Mouse (Mus musculus) stomach, postnatal 0 days (tissue): ENCODE results near the gene Tnfrsf13c. TPM values are rescaled to one million over a fixed set of nuclear protein-coding genes. Genes with fewer than 3 reads are reported as not detected.

Source experiments
- ATAC-seq: fragments of 200-750 bp; cut with Nextera tagmentation; 2 replicates; pipeline ENCODE4 v1.8.0; 2017; ENCODE audit not compliant: low FRiP score, low TSS enrichment
- DNase-seq: peaks from one replicate; pipeline ENCODE4 v3.0.0-alpha.2; 2016; ENCODE audit warnings: low spot score
- H3K27ac ChIP-seq: fragments of 300-500 bp; sonication (generic); replicated peaks from 2 replicates; pipeline ENCODE4 v1.5.1; 2014; ENCODE audit warnings: mild to moderate bottlenecking, control low read depth
- H3K27me3 ChIP-seq: fragments of 300-500 bp; sonication (generic); 2 replicates; pipeline ENCODE4 v1.6.1; 2014; ENCODE audit warnings: low read length; ENCODE audit not compliant: control insufficient read depth, insufficient read depth
- H3K36me3 ChIP-seq: fragments of 300-500 bp; sonication (generic); 2 replicates; pipeline ENCODE4 v1.6.1; 2014; ENCODE audit warnings: low read length, mixed read lengths; ENCODE audit not compliant: control insufficient read depth, insufficient read depth
- H3K4me1 ChIP-seq: fragments of 300-500 bp; sonication (generic); replicated peaks from 2 replicates; pipeline ENCODE4 v1.6.1; 2014; ENCODE audit warnings: antibody characterized with exemption; ENCODE audit not compliant: control insufficient read depth, insufficient read depth
- H3K4me2 ChIP-seq: fragments of 300-500 bp; sonication (generic); replicated peaks from 2 replicates; pipeline ENCODE4 v1.6.1; 2014; ENCODE audit warnings: low read depth, mild to moderate bottlenecking, control low read depth, moderate library complexity
- H3K4me3 ChIP-seq: fragments of 300-500 bp; sonication (generic); 2 replicates; pipeline ENCODE4 v1.5.1; 2014; ENCODE audit warnings: low read depth, low read length, control low read depth
- H3K9ac ChIP-seq: fragments of 300-500 bp; sonication (generic); 2 replicates; pipeline ENCODE4 v1.6.1; 2014; ENCODE audit warnings: mild to moderate bottlenecking, low read length, control low read depth, mixed read lengths
- H3K9me3 ChIP-seq: fragments of 300-500 bp; sonication (generic); 2 replicates; pipeline ENCODE4 v1.6.1; 2016; ENCODE audit warnings: low read length; ENCODE audit not compliant: control insufficient read depth
- CTCF ChIP-seq: IDR thresholded peaks from 2 replicates; pipeline ENCODE4 v1.5.1; 2016; ENCODE audit warnings: antibody characterized with exemption, low read depth, mild to moderate bottlenecking, moderate library complexity
- EP300 ChIP-seq: optimal IDR thresholded peaks from 2 replicates; pipeline ENCODE3; 2016; ENCODE audit warnings: antibody characterized with exemption
- WGBS: fragments of 180-500 bp; shearing (Covaris S2); extraction: QIAGEN DNeasy Blood & Tissue Kit; methylation state at CpG from one replicate; pipeline ENCODE4 v1.1.7; 2014; 5-methylcytosine and 5-hydroxymethylcytosine counted together
- polyA plus RNA-seq: library from polyadenylated mRNA; unstranded; fragments of >200 nt; fragmentation: Nextera tagmentation; extraction: Ambion mirVana; gene quantifications from 2 replicates; pipeline ENCODE4 v1.2.1, GENCODE M21; 2015

Gene Tnfrsf13c
- polyA plus RNA-seq, 1 experiment from 2014 or later: not detected

DNA sequence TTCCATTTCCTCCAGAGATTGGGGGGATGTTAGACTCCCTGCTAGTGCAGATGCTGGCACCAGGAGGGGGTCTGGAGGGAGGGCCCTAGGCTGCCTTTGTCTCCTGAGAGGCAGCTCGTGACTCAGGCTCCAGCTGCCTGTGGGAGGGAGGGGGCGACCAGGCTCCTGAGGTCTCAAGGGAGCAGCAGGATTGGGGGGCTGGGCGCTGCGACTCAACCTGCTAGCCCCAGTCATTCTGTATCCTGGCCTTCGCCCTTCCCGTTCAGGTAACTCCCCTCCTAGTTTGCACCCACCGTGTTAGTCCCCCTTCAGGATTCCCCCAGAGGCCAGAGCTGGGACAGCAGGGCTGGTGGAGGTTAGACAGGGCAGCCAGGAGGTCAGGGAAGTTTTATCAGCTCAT lies 7.1 kb downstream of the Tnfrsf13c start:
- Histone ChIP-seq H3K9ac (no peak overlapping the region), H3K36me3 (no peaks in the 10 kb centered on the region), H3K27ac (no peak overlapping the region), H3K27me3 (peaks cover 6% of the 10 kb centered on the region; the same call in 1 of the 2 replicates), H3K4me1 (no peaks in the 10 kb centered on the region), H3K4me2 (no peak overlapping the region), H3K9me3 (no peaks in the 10 kb centered on the region), H3K4me3 (no peak overlapping the region)
- no peak for TF ChIP-seq EP300
- no peak for TF ChIP-seq CTCF
- 30% methylated on average over 7 of the region's 7 CpGs for WGBS
- no peak for ATAC-seq
- no peak for DNase-seq

DNA sequence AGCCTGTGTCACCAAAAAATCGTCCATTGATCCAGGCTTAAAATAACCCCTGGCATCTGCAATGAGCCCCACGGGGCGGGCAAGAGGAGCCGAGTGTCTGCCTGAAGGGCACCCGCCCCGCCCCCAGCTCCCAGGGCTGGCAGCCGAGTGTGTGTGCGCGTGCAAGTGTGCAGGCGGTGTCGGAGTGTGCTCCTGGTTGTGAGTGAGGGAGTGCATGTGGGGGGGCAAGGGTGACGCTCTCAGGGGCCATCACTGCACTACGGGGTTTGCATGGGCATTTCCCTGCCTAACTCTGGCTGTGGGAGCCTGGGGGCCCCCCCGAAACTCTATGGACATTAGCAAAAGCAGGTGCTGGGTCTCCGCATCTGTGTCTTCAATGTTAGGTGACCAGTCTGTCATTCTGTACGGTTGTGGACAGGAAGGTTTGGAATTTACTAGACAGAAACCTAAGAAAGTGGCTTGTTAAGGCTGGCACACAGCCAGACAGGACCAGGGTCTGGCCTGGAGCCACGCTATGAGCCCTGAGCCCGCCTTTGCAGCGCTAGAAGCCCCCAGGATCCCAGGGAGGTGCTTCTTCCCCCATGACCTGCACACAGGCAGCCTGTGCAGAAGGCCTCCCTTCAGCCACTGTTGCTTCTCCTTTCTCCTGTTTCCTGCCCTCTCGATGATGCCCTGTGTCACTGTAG lies 7.9 kb downstream of the Tnfrsf13c start:
- H3K4me2 ChIP-seq: no peak overlapping the region
- H3K4me3 ChIP-seq: no peak overlapping the region
- H3K9me3 ChIP-seq: no peaks in the 10 kb centered on the region
- H3K9ac ChIP-seq: no peak overlapping the region
- TF ChIP-seq CTCF (no peak), EP300 (no peak)
- H3K36me3 ChIP-seq: no peaks in the 10 kb centered on the region
- peaks cover 6% of the 10 kb centered on the region; the same call in 1 of the 2 replicates for H3K27me3 ChIP-seq
- no peak for DNase-seq
- 52% methylated on average over 20 of the region's 20 CpGs for WGBS
- H3K4me1 ChIP-seq: no peaks in the 10 kb centered on the region
- no peak for ATAC-seq
- H3K27ac ChIP-seq: no peak overlapping the region

DNA sequence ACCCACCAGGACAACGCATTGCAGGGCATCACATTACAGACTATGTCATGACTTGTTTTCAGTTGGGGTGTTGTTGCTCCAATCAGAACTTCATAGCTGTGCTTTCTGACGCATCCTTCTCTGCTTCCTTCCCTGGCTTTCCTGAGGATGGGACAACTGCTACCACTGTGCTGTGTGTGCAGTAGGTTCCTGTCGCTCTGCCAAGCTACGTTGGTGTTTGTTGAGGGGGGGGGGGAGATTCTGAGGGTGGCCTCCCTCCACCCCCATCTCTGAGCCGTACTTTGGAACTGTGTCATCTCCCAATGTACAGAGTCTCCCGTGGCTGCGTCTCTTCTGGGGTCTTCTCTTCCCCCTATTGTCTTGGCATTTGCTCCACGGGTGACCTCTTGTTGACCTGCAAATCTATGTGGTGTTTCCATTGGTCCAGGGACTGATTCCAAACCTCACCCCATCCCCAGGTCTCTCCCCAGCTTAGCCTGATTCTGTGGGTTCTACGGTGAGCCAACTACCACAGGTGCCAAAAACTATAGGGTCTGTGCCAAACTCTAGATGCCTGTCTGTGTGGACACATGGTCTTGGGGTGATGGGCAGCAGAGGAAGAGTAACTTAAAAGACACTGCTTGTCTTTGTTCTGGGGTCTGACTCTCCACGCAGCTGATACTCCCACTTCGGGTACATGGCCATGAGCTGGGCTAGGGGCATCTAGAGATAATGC lies 8.7 kb downstream of the Tnfrsf13c start:
- no peaks in the 10 kb centered on the region for H3K9me3 ChIP-seq
- ATAC-seq (no peak), DNase-seq (no peak)
- H3K4me2 ChIP-seq: no peak overlapping the region
- H3K9ac ChIP-seq: no peak overlapping the region
- H3K36me3 ChIP-seq: no peaks in the 10 kb centered on the region
- TF ChIP-seq EP300 (no peak), CTCF (no peak)
- H3K4me1 ChIP-seq: no peaks in the 10 kb centered on the region
- 33% methylated on average over 11 of the region's 11 CpGs for WGBS
- H3K27me3 ChIP-seq: peaks cover 10% of the 10 kb centered on the region; the same call in 1 of the 2 replicates
- H3K27ac ChIP-seq: no peak overlapping the region
- H3K4me3 ChIP-seq: no peak overlapping the region

DNA sequence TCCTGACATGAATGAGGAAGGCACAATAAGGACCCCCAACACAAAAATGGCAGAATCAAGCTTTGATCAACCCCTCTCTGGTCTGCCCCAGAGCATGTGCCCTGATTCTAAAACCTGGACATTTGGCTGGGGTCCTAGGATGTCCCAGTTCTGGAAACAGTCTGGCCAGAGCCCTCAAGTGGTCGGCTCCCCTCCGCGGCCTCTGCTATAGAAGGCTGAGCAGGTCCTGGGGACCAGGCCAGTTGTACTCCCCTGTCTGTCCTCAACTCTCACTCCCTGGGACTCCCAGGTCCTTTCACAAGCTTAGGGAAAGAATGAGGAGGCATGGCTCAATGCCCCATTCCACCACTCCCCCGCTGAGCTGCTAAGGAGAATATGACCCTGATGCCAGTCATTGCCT lies 10.9 kb downstream of the Tnfrsf13c start:
- Histone ChIP-seq H3K36me3 (no peaks in the 10 kb centered on the region), H3K27ac (no peak overlapping the region), H3K4me3 (no peak overlapping the region), H3K9ac (no peak overlapping the region), H3K4me2 (no peak overlapping the region), H3K27me3 (peaks cover 10% of the 10 kb centered on the region; the same call in 1 of the 2 replicates), H3K4me1 (no peaks in the 10 kb centered on the region), H3K9me3 (no peaks in the 10 kb centered on the region)
- no peak for DNase-seq
- WGBS: 28% methylated on average over 4 of the region's 4 CpGs
- no peak for ATAC-seq
- no peak for TF ChIP-seq EP300
- TF ChIP-seq CTCF: no peak

DNA sequence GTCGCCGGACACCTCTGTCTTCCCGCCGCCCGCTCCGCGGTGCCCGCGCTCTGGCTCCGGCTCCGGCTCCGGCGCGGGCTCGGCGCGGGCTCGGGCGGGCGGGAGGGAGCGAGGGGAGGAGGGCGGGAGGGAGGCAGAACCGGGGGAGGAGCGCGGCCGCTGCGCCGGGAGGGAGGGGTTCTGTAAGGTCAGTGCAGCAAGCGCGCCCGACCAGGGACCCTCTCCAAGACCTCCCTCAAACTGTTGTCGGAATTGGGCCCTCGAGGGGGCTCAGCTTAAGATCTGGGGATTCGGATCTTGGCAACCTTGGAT lies 11.5 kb downstream of the Tnfrsf13c start, which contains the start of gene Shisa8:
Gene Shisa8 (minus strand): TSS at position 64 of the 312 bp plus-strand sequence.
- Histone ChIP-seq H3K27ac (no peak within 1 kb of the TSS), H3K4me2 (peak within 1 kb of the TSS; percentile 72), H3K27me3 (peaks cover 10% of the 10 kb centered on the region; the same call in 1 of the 2 replicates), H3K9me3 (no peaks in the 10 kb centered on the region), H3K36me3 (no peaks in the 10 kb centered on the region), H3K9ac (0 out of 2 replicates have a peak within 1 kb of the TSS, but pooled peaks have one; percentile 18), H3K4me3 (peak within 1 kb of the TSS; percentile 45), H3K4me1 (no peaks in the 10 kb centered on the region)
- ATAC-seq (no peak), DNase-seq (peak; percentile 44)
- 0% methylated on average over 24 of the region's 34 CpGs for WGBS
- TF ChIP-seq EP300: no peak
- TF ChIP-seq CTCF: no peak
